Mouse (Mus musculus): ENCODE data around the gene Thrb. TPM values are rescaled to one million over a fixed set of nuclear protein-coding genes. Genes with fewer than 3 reads are reported as not detected.

Thrb gene
- total and polyA plus RNA-seq, 3 experiments = not detected

DNA sequence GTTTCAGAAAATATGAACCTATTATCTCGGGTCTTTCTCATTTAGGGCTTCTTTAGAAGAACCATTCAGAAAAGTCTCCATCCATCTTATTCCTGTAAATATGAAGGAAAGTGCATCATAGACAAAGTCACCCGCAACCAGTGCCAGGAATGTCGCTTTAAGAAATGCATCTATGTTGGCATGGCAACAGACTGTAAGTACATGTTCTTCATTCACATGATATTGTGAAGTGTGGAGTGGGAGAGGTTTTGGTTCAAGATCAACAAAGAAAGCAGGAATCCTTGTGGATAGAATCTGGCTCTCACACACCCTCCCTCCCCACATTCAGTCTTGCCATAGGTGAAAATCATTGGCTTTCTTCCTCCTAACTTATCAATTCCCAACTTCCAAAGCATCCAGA is 348.5 kb downstream of the Thrb start:
- Histone ChIP-seq H3K9me3 (replicated peaks; ENCODE audit: insufficient read depth, low read length) (no peaks in the 10 kb centered on the region), H3K4me3 (ENCODE audit: control insufficient read depth in 1 of 2, insufficient read depth in 1 of 2, low read depth in 2 of 2, low read length in 2 of 2) (no peak overlapping the region), H3K9ac (ENCODE audit: control insufficient read depth, low read depth, low read length, poor library complexity, severe bottlenecking) (no peak overlapping the region), H3K27me3 (ENCODE audit: control insufficient read depth in 1 of 2, insufficient read depth in 2 of 2, low read length in 2 of 2) (no peaks in the 10 kb centered on the region), H3K36me3 (ENCODE audit: control insufficient read depth in 1 of 2, insufficient read depth in 2 of 2, low read length in 2 of 2) (no peaks in the 10 kb centered on the region), H3K27ac (ENCODE audit: control insufficient read depth, low read depth, low read length) (no peak overlapping the region), H3K4me1 (ENCODE audit: control insufficient read depth in 1 of 2, insufficient read depth in 2 of 2, low read length in 2 of 2) (no peaks in the 10 kb centered on the region), H3K79me2 (ENCODE audit: control insufficient read depth, insufficient read depth, low read length, poor library complexity) (no peaks in the 10 kb centered on the region)
- TF ChIP-seq JUND (IDR thresholded peaks at IDR 0.05; ENCODE audit: low read depth, low read length) (no peak), CHD2 (IDR thresholded peaks at IDR 0.05; ENCODE audit: low read length) (no peak), RCOR1 (IDR thresholded peaks at IDR 0.05; ENCODE audit: low read depth, low read length) (no peak), EP300 (IDR thresholded peaks at IDR 0.05; ENCODE audit: low read depth in 1 of 2, low read length in 2 of 2) (no peak), ZC3H11A (IDR thresholded peaks at IDR 0.05; ENCODE audit: low read depth, low read length) (no peak), ETS1 (IDR thresholded peaks at IDR 0.05; ENCODE audit: low read depth, low read length) (no peak), ZNF384 (IDR thresholded peaks at IDR 0.05; ENCODE audit: low read depth, low read length) (no peak), ZMIZ1 (IDR thresholded peaks at IDR 0.05; ENCODE audit: low read depth, low read length) (no peak), TCF12 (IDR thresholded peaks at IDR 0.05; ENCODE audit: low read depth, low read length) (no peak), ZKSCAN1 (IDR thresholded peaks at IDR 0.05; ENCODE audit: low read depth, low read length) (no peak), SIN3A (IDR thresholded peaks at IDR 0.05; ENCODE audit: low read length) (no peak), RAD21 (IDR thresholded peaks at IDR 0.05; ENCODE audit: low read depth, low read length) (no peak), SMC3 (IDR thresholded peaks at IDR 0.05; ENCODE audit: low read depth, low read length) (no peak), MYC (IDR thresholded peaks at IDR 0.05; ENCODE audit: low read depth, low read length) (no peak), MXI1 (IDR thresholded peaks at IDR 0.05; ENCODE audit: low read depth, low read length) (no peak)
- no peak for DNase-seq (ENCODE audit: low read depth, low spot score)

- H3K36me3 ChIP-seq (ENCODE audit: control insufficient read depth in 1 of 2, insufficient read depth in 2 of 2, low read length in 2 of 2) = no peaks in the 10 kb centered on the region
- TF ChIP-seq RAD21 (IDR thresholded peaks at IDR 0.05; ENCODE audit: low read depth, low read length) (no peak), BHLHE40 (IDR thresholded peaks at IDR 0.05; ENCODE audit: borderline replicate concordance, low read depth, low read length) (no peak), ZC3H11A (IDR thresholded peaks at IDR 0.05; ENCODE audit: low read depth, low read length) (no peak), ZNF384 (IDR thresholded peaks at IDR 0.05; ENCODE audit: low read depth, low read length) (no peak), HCFC1 (IDR thresholded peaks at IDR 0.05; ENCODE audit: low read depth, low read length) (no peak), TAL1 (IDR thresholded peaks at IDR 0.05; ENCODE audit: low read length) (no peak), MXI1 (IDR thresholded peaks at IDR 0.05; ENCODE audit: low read depth, low read length) (no peak), ZMIZ1 (IDR thresholded peaks at IDR 0.05; ENCODE audit: low read depth, low read length) (no peak), EP300 (IDR thresholded peaks at IDR 0.05; ENCODE audit: low read depth in 1 of 2, low read length in 2 of 2) (no peak)
- DNase-seq (ENCODE audit: low read depth, low spot score) = no peak
- no peak overlapping the region for H3K9ac ChIP-seq (ENCODE audit: control insufficient read depth, low read depth, low read length, poor library complexity, severe bottlenecking)
- H3K4me1 ChIP-seq (ENCODE audit: control insufficient read depth in 1 of 2, insufficient read depth in 2 of 2, low read length in 2 of 2) = no peaks in the 10 kb centered on the region
- no peak overlapping the region for H3K27ac ChIP-seq (ENCODE audit: control insufficient read depth, low read depth, low read length)
- no peaks in the 10 kb centered on the region for H3K79me2 ChIP-seq (ENCODE audit: control insufficient read depth, insufficient read depth, low read length, poor library complexity)
- H3K9me3 ChIP-seq (replicated peaks; ENCODE audit: insufficient read depth, low read length) = no peaks in the 10 kb centered on the region
- H3K4me3 ChIP-seq (ENCODE audit: control insufficient read depth in 1 of 2, insufficient read depth in 1 of 2, low read depth in 2 of 2, low read length in 2 of 2) = no peak overlapping the region
- H3K27me3 ChIP-seq (ENCODE audit: control insufficient read depth in 1 of 2, insufficient read depth in 2 of 2, low read length in 2 of 2) = no peaks in the 10 kb centered on the region
Observed at GRCm38 (mm10) chr14:18016604-18017003, 356.5 kb downstream of the Thrb start.
